Mouse (Mus musculus): ENCODE results near the gene Sumo2.

GRCm38 (mm10) chr11:115509773-115510506 is 26.1 kb downstream of the Sumo2 start:
- TF ChIP-seq ZC3H11A (IDR thresholded peaks at IDR 0.05; ENCODE audit: borderline replicate concordance, low read depth, low read length) (no peak), CHD2 (IDR thresholded peaks at IDR 0.05; ENCODE audit: low read depth, low read length) (no peak), HCFC1 (IDR thresholded peaks at IDR 0.05; ENCODE audit: borderline replicate concordance, insufficient read depth, low read length) (no peak)

Measured in ES-E14 (cell line).